In the genomic region with DNA sequence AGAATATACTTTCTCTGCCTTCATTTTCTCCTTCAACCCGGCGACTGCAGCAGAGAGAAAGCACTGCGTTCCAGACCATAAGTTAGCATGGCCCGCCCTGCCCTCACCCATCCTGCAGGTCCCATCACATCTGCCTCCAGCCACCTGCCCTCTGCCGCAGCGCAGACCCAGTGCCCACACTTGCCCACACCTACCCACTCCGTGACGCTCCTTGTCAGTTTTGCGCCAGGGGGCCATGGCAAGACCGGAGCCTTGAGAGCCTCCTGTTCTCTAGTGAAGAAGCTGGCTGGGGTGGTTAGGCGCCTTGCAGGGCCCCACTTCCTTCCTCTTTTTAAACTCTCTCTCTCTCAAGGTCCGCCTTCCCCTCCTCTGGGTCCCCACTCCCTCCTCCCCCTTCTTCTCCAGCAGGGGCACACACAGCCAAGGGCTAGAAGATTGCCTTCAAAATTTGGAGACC, we compare ENCODE assay signal across 10 mouse cellular contexts. TPM values are rescaled to one million over a fixed set of nuclear protein-coding genes. Genes with fewer than 3 reads are reported as not detected.
DNase-seq lines count a peak whose midpoint lies in the region; ATAC-seq and TF ChIP-seq lines count a peak whose summit lies in the region.
"Had no signal": no experiment of that assay in that cellular context is flagged by ENCODE, and none has a peak within 500 bp of the region (broad histone marks: within the 10 kb centered on the region; RNA-seq: fewer than 3 reads in every experiment).

A gene (minus strand): TSS at position 306 of the 457 bp plus-strand sequence.

- 0 out of 2 replicates have a peak, but pooled peaks have one; percentile 9 for TF ChIP-seq CTCF in thymus, adult 2 months (IDR thresholded peaks at IDR 0.05; ENCODE audit: borderline replicate concordance, control insufficient read depth, extremely low read depth, insufficient read depth, low read length, poor library complexity)

- H3K9me3 ChIP-seq in heart, embryonic 15.5 days (replicated peaks), result no peaks in the 10 kb centered on the region
- H3K9me3 ChIP-seq: embryonic facial prominence, embryonic 15.5 days had no signal

- H3K9ac ChIP-seq in heart, embryonic 15.5 days, result no peak within 1 kb of the TSS
- H3K9ac ChIP-seq: embryonic facial prominence, embryonic 15.5 days had no signal

- no peak within 1 kb of the TSS; the same call in 1 of the 2 replicates for H3K4me2 ChIP-seq in heart, embryonic 15.5 days
- H3K4me2 ChIP-seq: embryonic facial prominence, embryonic 15.5 days had no signal

- WGBS in heart, embryonic 15.5 days, result 74% methylated on average over 12 of the region's 12 CpGs
- 5% methylated on average over 12 of the region's 12 CpGs for WGBS in thymus, adult 2 months

- H3K4me1 ChIP-seq in heart, embryonic 15.5 days (replicated peaks), result no peaks in the 10 kb centered on the region
- peaks cover 27% of the 10 kb centered on the region for H3K4me1 ChIP-seq in thymus, adult 2 months (replicated peaks; ENCODE audit: control insufficient read depth, insufficient read depth, low read length)
- H3K4me1 ChIP-seq: embryonic facial prominence, embryonic 15.5 days had no signal

- peak; percentile 65; the same call in 1 of the 2 replicates for TF ChIP-seq POLR2A in thymus, adult 2 months (IDR thresholded peaks at IDR 0.05; ENCODE audit: control insufficient read depth, extremely low read depth, insufficient read depth, low read length, poor library complexity)

- H3K27ac ChIP-seq in heart, embryonic 15.5 days, result no peak within 1 kb of the TSS
- H3K27ac ChIP-seq in thymus, adult 2 months (ENCODE audit: control insufficient read depth, insufficient read depth, low read length), result peak within 1 kb of the TSS; percentile 90
- H3K27ac ChIP-seq: embryonic facial prominence, embryonic 15.5 days; layer of hippocampus, adult 2 months had no signal

- H3K4me3 ChIP-seq in heart, embryonic 15.5 days, result peak within 1 kb of the TSS; percentile 26
- H3K4me3 ChIP-seq in thymus, adult 2 months (ENCODE audit: control insufficient read depth, insufficient read depth, low read length), result peak within 1 kb of the TSS; percentile 91
- H3K4me3 ChIP-seq: embryonic facial prominence, embryonic 15.5 days; layer of hippocampus, adult 2 months had no signal

- no peak for ATAC-seq in heart, embryonic 15.5 days (replicated peaks; ENCODE audit: insufficient number of reproducible peaks, insufficient read depth, low FRiP score, low read depth)

- DNase-seq in heart, adult 8-10 months (ENCODE audit: low spot score), result peak; percentile 30
- DNase-seq in heart, postnatal 4 days, result no peak
- peak; percentile 62 for DNase-seq in lung, postnatal 25 days (ENCODE audit: low spot score)
- DNase-seq in thymus, adult 2 months, result peak; percentile 80
- DNase-seq in frontal cortex, postnatal 25 days (ENCODE audit: low spot score in 2 of 2), result no peak
- no peak for DNase-seq in adrenal gland, postnatal 4 days (ENCODE audit: low spot score in 2 of 2)
- no peak for DNase-seq in MN1 (ENCODE audit: low spot score)

- H3K27me3 ChIP-seq in heart, embryonic 15.5 days, result no peaks in the 10 kb centered on the region
- H3K27me3 ChIP-seq in thymus, adult 2 months (ENCODE audit: control insufficient read depth, insufficient read depth, low read length), result no peaks in the 10 kb centered on the region
- H3K27me3 ChIP-seq: embryonic facial prominence, embryonic 15.5 days had no signal

- no peaks in the 10 kb centered on the region for H3K36me3 ChIP-seq in heart, embryonic 15.5 days
- H3K36me3 ChIP-seq in thymus, adult 2 months (ENCODE audit: control insufficient read depth, insufficient read depth, low read length), result peaks cover 8% of the 10 kb centered on the region
- H3K36me3 ChIP-seq: embryonic facial prominence, embryonic 15.5 days had no signal

RNA-seq across cellular contexts. Expression of the gene that starts here (rescaled TPM):
- 1 to 10 TPM; 1.3 to 5.2 (median 1.8) TPM for total RNA-seq in heart, adult 8-10 months (2022)
- 1 to 10 TPM; 1.4 to 1.7 TPM for total RNA-seq in heart, postnatal 4 days (2021)
- 0.93 and 4.1 TPM in 2 replicates for polyA plus RNA-seq in heart, embryonic 15.5 days (2015; fragmentation: Nextera tagmentation; extraction: Ambion mirVana)
- polyA plus RNA-seq in thymus, adult 2 months (2012; rRNA removed), result 48.9 and 50.5 TPM in 2 replicates
- 1 to 10 TPM; 3.4 to 4.4 TPM for total RNA-seq in adrenal gland, postnatal 4 days (2021)

Comparison
In these comparisons a context has a peak if more than half of its experiments do, and no peak if none do; other contexts are left out.
1. DNase-seq: peak in heart, adult 8-10 months (single experiment), lung, postnatal 25 days (single experiment) and thymus, adult 2 months (single experiment); none in heart, postnatal 4 days (single experiment), frontal cortex, postnatal 25 days (0 of 2), adrenal gland, postnatal 4 days (0 of 2) and MN1 (single experiment).